8 mouse cellular contexts compared by ENCODE assay signal in the genomic region with DNA sequence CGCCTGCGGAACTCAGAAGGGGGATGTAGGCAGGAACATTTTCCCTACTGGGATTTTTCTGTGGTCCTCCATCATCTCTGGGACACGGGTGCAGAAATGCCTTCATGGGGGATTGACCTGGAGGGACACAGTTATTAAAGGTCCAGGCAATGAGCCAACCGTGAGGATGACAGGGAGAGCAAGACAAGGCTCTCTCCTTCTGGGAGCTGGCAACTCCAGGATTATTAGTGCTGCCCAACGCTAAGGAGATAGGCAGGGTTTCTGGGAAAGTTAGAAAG. TPM values are rescaled to one million over a fixed set of nuclear protein-coding genes. Genes with fewer than 3 reads are reported as not detected.
DNase-seq lines count a peak whose midpoint lies in the region; ATAC-seq and TF ChIP-seq lines count a peak whose summit lies in the region.
"Had no signal": no experiment of that assay in that cellular context is flagged by ENCODE, and none has a peak within 500 bp of the region (broad histone marks: within the 10 kb centered on the region; RNA-seq: fewer than 3 reads in every experiment).

No protein-coding gene starts in this region.

- no peak for DNase-seq in lung, postnatal 36 days
- DNase-seq in stomach, postnatal 0 days (ENCODE audit: low spot score), result no peak
- DNase-seq in urinary bladder, adult 18-20 months (ENCODE audit: low spot score in 2 of 2), result no peak
- DNase-seq in thymus, postnatal 36 days, result no peak

- TF ChIP-seq EP300 in stomach, postnatal 0 days (optimal IDR thresholded peaks at IDR 0.05), result no peak

- H3K36me3 ChIP-seq in lung, embryonic 16.5 days (ENCODE audit: control insufficient read depth, insufficient read depth, low read length), result no peaks in the 10 kb centered on the region
- no peaks in the 10 kb centered on the region for H3K36me3 ChIP-seq in embryonic facial prominence, embryonic 15.5 days
- no peaks in the 10 kb centered on the region; the same call in 1 of the 2 replicates for H3K36me3 ChIP-seq in limb, embryonic 15.5 days
- no peaks in the 10 kb centered on the region for H3K36me3 ChIP-seq in stomach, postnatal 0 days (ENCODE audit: control insufficient read depth, insufficient read depth, low read length)

- peak overlapping the region; percentile 99 for H3K4me2 ChIP-seq in lung, embryonic 16.5 days (ENCODE audit: low read depth, low read length)
- peak overlapping the region; percentile 77 for H3K4me2 ChIP-seq in embryonic facial prominence, embryonic 15.5 days (replicated peaks)
- H3K4me2 ChIP-seq in limb, embryonic 15.5 days, result peak overlapping the region; percentile 79
- peak overlapping the region; percentile 96 for H3K4me2 ChIP-seq in stomach, postnatal 0 days (replicated peaks; ENCODE audit: low read depth)

- peak overlapping the region; percentile 82 for H3K4me3 ChIP-seq in lung, embryonic 16.5 days (ENCODE audit: low read length)
- peak overlapping the region; percentile 79 for H3K4me3 ChIP-seq in embryonic facial prominence, embryonic 15.5 days (replicated peaks)
- H3K4me3 ChIP-seq in limb, embryonic 15.5 days, result peak overlapping the region; percentile 81
- peak overlapping the region; percentile 80 for H3K4me3 ChIP-seq in stomach, postnatal 0 days (ENCODE audit: low read depth, low read length)

- peak overlapping the region; percentile 63 for H3K27ac ChIP-seq in lung, embryonic 16.5 days (ENCODE audit: low read length)
- H3K27ac ChIP-seq in embryonic facial prominence, embryonic 15.5 days (replicated peaks), result peak overlapping the region; percentile 87; the same call in 1 of the 2 replicates
- H3K27ac ChIP-seq in limb, embryonic 15.5 days, result no peak overlapping the region
- 0 out of 2 replicates have a peak overlapping the region, but pooled peaks have one; percentile 86 for H3K27ac ChIP-seq in stomach, postnatal 0 days (replicated peaks)
- H3K27ac ChIP-seq: macrophage had no signal

- no peaks in the 10 kb centered on the region for H3K9me3 ChIP-seq in lung, embryonic 16.5 days (ENCODE audit: control insufficient read depth, low read length)
- H3K9me3 ChIP-seq in embryonic facial prominence, embryonic 15.5 days (replicated peaks), result no peaks in the 10 kb centered on the region
- no peaks in the 10 kb centered on the region for H3K9me3 ChIP-seq in limb, embryonic 15.5 days
- H3K9me3 ChIP-seq in stomach, postnatal 0 days (ENCODE audit: control insufficient read depth, low read length), result no peaks in the 10 kb centered on the region

- ATAC-seq in lung, embryonic 16.5 days (ENCODE audit: low read depth), result no peak
- no peak for ATAC-seq in embryonic facial prominence, embryonic 15.5 days (ENCODE audit: insufficient number of reproducible peaks, low FRiP score, low TSS enrichment, low read depth)
- no peak for ATAC-seq in limb, embryonic 15.5 days (ENCODE audit: insufficient number of reproducible peaks, low FRiP score, low TSS enrichment, low read depth)
- ATAC-seq in stomach, postnatal 0 days (ENCODE audit: low FRiP score, low TSS enrichment), result no peak

- whole genome bisulfite sequencing in lung, embryonic 16.5 days, result 14% methylated on average over 5 of the region's 5 CpGs
- WGBS in embryonic facial prominence, embryonic 15.5 days, result 6% methylated on average over 5 of the region's 5 CpGs
- WGBS in limb, embryonic 15.5 days, result 2% methylated on average over 5 of the region's 5 CpGs
- 9% methylated on average over 5 of the region's 5 CpGs for whole genome bisulfite sequencing in stomach, postnatal 0 days

- peaks cover 24% of the 10 kb centered on the region for H3K4me1 ChIP-seq in lung, embryonic 16.5 days (replicated peaks; ENCODE audit: control insufficient read depth, insufficient read depth, low read length)
- peaks cover 34% of the 10 kb centered on the region for H3K4me1 ChIP-seq in embryonic facial prominence, embryonic 15.5 days
- peaks cover 33% of the 10 kb centered on the region for H3K4me1 ChIP-seq in limb, embryonic 15.5 days
- H3K4me1 ChIP-seq in stomach, postnatal 0 days (replicated peaks; ENCODE audit: control insufficient read depth, insufficient read depth), result 0 out of 2 replicates have a peak, but pooled peaks cover 4% of the 10 kb centered on the region

- H3K9ac ChIP-seq in lung, embryonic 16.5 days (ENCODE audit: low read length), result peak overlapping the region; percentile 85
- peak overlapping the region; percentile 88; the same call in 1 of the 2 replicates for H3K9ac ChIP-seq in embryonic facial prominence, embryonic 15.5 days
- H3K9ac ChIP-seq in limb, embryonic 15.5 days, result peak overlapping the region; percentile 85; the same call in 1 of the 2 replicates
- H3K9ac ChIP-seq in stomach, postnatal 0 days (ENCODE audit: low read length), result peak overlapping the region; percentile 83

- no peaks in the 10 kb centered on the region for H3K27me3 ChIP-seq in lung, embryonic 16.5 days (ENCODE audit: control insufficient read depth, insufficient read depth, low read depth, low read length)
- no peaks in the 10 kb centered on the region for H3K27me3 ChIP-seq in embryonic facial prominence, embryonic 15.5 days
- H3K27me3 ChIP-seq in limb, embryonic 15.5 days, result no peaks in the 10 kb centered on the region
- H3K27me3 ChIP-seq in stomach, postnatal 0 days (ENCODE audit: control insufficient read depth, insufficient read depth, low read length), result no peaks in the 10 kb centered on the region

- TF ChIP-seq CTCF in stomach, postnatal 0 days (IDR thresholded peaks at IDR 0.05; ENCODE audit: low read depth), result no peak

RNA-seq across cellular contexts. Expression of a gene that starts 1.0 kb away (rescaled TPM):
- 3.9 and 4.3 TPM in 2 replicates for polyA plus RNA-seq in lung, embryonic 16.5 days (2015; fragmentation: Nextera tagmentation; extraction: Ambion mirVana)
- 4.6 and 5.5 TPM in 2 replicates for polyA plus RNA-seq in embryonic facial prominence, embryonic 15.5 days (2015; fragmentation: Nextera tagmentation; extraction: Ambion mirVana)
- 3.4 and 3.5 TPM in 2 replicates for polyA plus RNA-seq in limb, embryonic 15.5 days (2015; fragmentation: Nextera tagmentation; extraction: Ambion mirVana)
- polyA plus RNA-seq in stomach, postnatal 0 days (2015; fragmentation: Nextera tagmentation; extraction: Ambion mirVana), result 5.8 and 5.9 TPM in 2 replicates

RNA-seq across cellular contexts. Expression of a gene that starts 41.6 kb away (rescaled TPM):
- 31.5 and 33.5 TPM in 2 replicates for polyA plus RNA-seq in lung, embryonic 16.5 days (2015; fragmentation: Nextera tagmentation; extraction: Ambion mirVana)
- 38.2 and 38.7 TPM in 2 replicates for polyA plus RNA-seq in embryonic facial prominence, embryonic 15.5 days (2015; fragmentation: Nextera tagmentation; extraction: Ambion mirVana)
- 33.8 and 34.7 TPM in 2 replicates for polyA plus RNA-seq in limb, embryonic 15.5 days (2015; fragmentation: Nextera tagmentation; extraction: Ambion mirVana)
- 16.3 and 16.5 TPM in 2 replicates for polyA plus RNA-seq in stomach, postnatal 0 days (2015; fragmentation: Nextera tagmentation; extraction: Ambion mirVana)

RNA-seq across cellular contexts. Expression of a gene that starts 59.3 kb away (rescaled TPM):
- 26.7 and 28.4 TPM in 2 replicates for polyA plus RNA-seq in lung, embryonic 16.5 days (2015; fragmentation: Nextera tagmentation; extraction: Ambion mirVana)
- 26.4 and 27.8 TPM in 2 replicates for polyA plus RNA-seq in embryonic facial prominence, embryonic 15.5 days (2015; fragmentation: Nextera tagmentation; extraction: Ambion mirVana)
- polyA plus RNA-seq in limb, embryonic 15.5 days (2015; fragmentation: Nextera tagmentation; extraction: Ambion mirVana), result 25.6 and 27.7 TPM in 2 replicates
- polyA plus RNA-seq in stomach, postnatal 0 days (2015; fragmentation: Nextera tagmentation; extraction: Ambion mirVana), result 12.6 TPM in 2 replicates
